Comparison of ENCODE assay signal across 19 mouse cellular contexts in genomic region chr12:99473406-99474133, GRCm38 (mm10).
DNase-seq lines count a peak whose midpoint lies in the region; ATAC-seq and TF ChIP-seq lines count a peak whose summit lies in the region.
"Had no signal": no experiment of that assay in that cellular context is flagged by ENCODE, and none has a peak within 500 bp of the region (broad histone marks: within the 10 kb centered on the region; RNA-seq: fewer than 3 reads in every experiment).

No protein-coding gene starts in this region.

- no peaks in the 10 kb centered on the region for H3K27me3 ChIP-seq in hindbrain, embryonic 13.5 days
- H3K27me3 ChIP-seq in hindbrain, embryonic 16.5 days (replicated peaks; ENCODE audit: control insufficient read depth, insufficient read depth, low read length) = no peaks in the 10 kb centered on the region
- H3K27me3 ChIP-seq in forebrain, embryonic 14.5 days (replicated peaks; ENCODE audit: control insufficient read depth, insufficient read depth, low read length) = no peaks in the 10 kb centered on the region
- H3K27me3 ChIP-seq: heart, embryonic 13.5 days; intestine, embryonic 15.5 days; limb, embryonic 12.5 days; neural tube, embryonic 13.5 days had no signal

- H3K27ac ChIP-seq in hindbrain, embryonic 13.5 days = peak overlapping the region; percentile 30; the same call in 1 of the 2 replicates
- H3K27ac ChIP-seq in hindbrain, embryonic 16.5 days (ENCODE audit: low read depth, low read length) = no peak overlapping the region
- peak overlapping the region; percentile 74 for H3K27ac ChIP-seq in forebrain, embryonic 14.5 days (ENCODE audit: low read depth, low read length)
- H3K27ac ChIP-seq: heart, embryonic 13.5 days; intestine, embryonic 15.5 days; liver, embryonic 14.5 days; neural tube, embryonic 13.5 days had no signal

- H3K4me1 ChIP-seq in hindbrain, embryonic 13.5 days (replicated peaks) = peaks cover 31% of the 10 kb centered on the region
- H3K4me1 ChIP-seq in hindbrain, embryonic 16.5 days (ENCODE audit: control insufficient read depth, insufficient read depth, low read depth, low read length) = no peaks in the 10 kb centered on the region; the same call in 1 of the 2 replicates
- peaks cover 12% of the 10 kb centered on the region for H3K4me1 ChIP-seq in forebrain, embryonic 14.5 days (ENCODE audit: control insufficient read depth, insufficient read depth, low read length)
- H3K4me1 ChIP-seq in lung, adult 2 months (ENCODE audit: control insufficient read depth, insufficient read depth, low read length) = peaks cover 3% of the 10 kb centered on the region
- H3K4me1 ChIP-seq: intestine, embryonic 15.5 days had no signal

- no peak for ATAC-seq in hindbrain, embryonic 13.5 days (ENCODE audit: low FRiP score)
- ATAC-seq in hindbrain, embryonic 16.5 days = no peak
- peak; percentile 93 for ATAC-seq in forebrain, embryonic 14.5 days
- ATAC-seq: intestine, embryonic 15.5 days; lung, postnatal 0 days had no signal

- no peaks in the 10 kb centered on the region for H3K9me3 ChIP-seq in hindbrain, embryonic 13.5 days
- H3K9me3 ChIP-seq in hindbrain, embryonic 16.5 days (ENCODE audit: control insufficient read depth, low read length) = peaks cover 4% of the 10 kb centered on the region; the same call in 1 of the 2 replicates
- no peaks in the 10 kb centered on the region for H3K9me3 ChIP-seq in forebrain, embryonic 14.5 days (replicated peaks; ENCODE audit: control insufficient read depth, low read length)
- H3K9me3 ChIP-seq: heart, embryonic 13.5 days; intestine, embryonic 15.5 days; limb, embryonic 12.5 days; neural tube, embryonic 13.5 days had no signal

- no peaks in the 10 kb centered on the region for H3K36me3 ChIP-seq in hindbrain, embryonic 13.5 days
- no peaks in the 10 kb centered on the region for H3K36me3 ChIP-seq in hindbrain, embryonic 16.5 days (ENCODE audit: control insufficient read depth, insufficient read depth, low read length)
- H3K36me3 ChIP-seq in forebrain, embryonic 14.5 days (ENCODE audit: control insufficient read depth, insufficient read depth, low read length) = no peaks in the 10 kb centered on the region
- H3K36me3 ChIP-seq: heart, embryonic 13.5 days; intestine, embryonic 15.5 days; limb, embryonic 12.5 days; neural tube, embryonic 13.5 days had no signal

- H3K4me2 ChIP-seq in hindbrain, embryonic 13.5 days = no peak overlapping the region
- no peak overlapping the region for H3K4me2 ChIP-seq in hindbrain, embryonic 16.5 days (ENCODE audit: low read length)
- H3K4me2 ChIP-seq in forebrain, embryonic 14.5 days (ENCODE audit: low read length) = peak overlapping the region; percentile 9; the same call in 1 of the 2 replicates
- H3K4me2 ChIP-seq: heart, embryonic 13.5 days; intestine, embryonic 15.5 days; limb, embryonic 12.5 days; neural tube, embryonic 13.5 days had no signal

- TF ChIP-seq POLR2A in lung, adult 2 months (IDR thresholded peaks at IDR 0.05; ENCODE audit: borderline replicate concordance, extremely low read depth, low read depth, low read length) = no peak

- no peak overlapping the region for H3K9ac ChIP-seq in hindbrain, embryonic 13.5 days
- H3K9ac ChIP-seq in hindbrain, embryonic 16.5 days (ENCODE audit: low read depth, low read length) = no peak overlapping the region
- H3K9ac ChIP-seq in forebrain, embryonic 14.5 days (ENCODE audit: low read length) = no peak overlapping the region
- H3K9ac ChIP-seq: heart, embryonic 13.5 days; intestine, embryonic 15.5 days; limb, embryonic 12.5 days; liver, embryonic 14.5 days; neural tube, embryonic 13.5 days had no signal

- H3K4me3 ChIP-seq in hindbrain, embryonic 13.5 days = no peak overlapping the region
- H3K4me3 ChIP-seq in hindbrain, embryonic 16.5 days (ENCODE audit: low read length) = no peak overlapping the region
- H3K4me3 ChIP-seq in forebrain, embryonic 14.5 days (ENCODE audit: low read depth, low read length) = no peak overlapping the region
- H3K4me3 ChIP-seq in lung, adult 2 months (replicated peaks; ENCODE audit: extremely low read depth, low read depth, low read length) = no peak overlapping the region
- H3K4me3 ChIP-seq: heart, embryonic 13.5 days; intestine, embryonic 15.5 days; limb, embryonic 12.5 days; neural tube, embryonic 13.5 days had no signal

- peak; percentile 55 for DNase-seq in adrenal gland, adult 2 months
- DNase-seq in adrenal gland, adult 18-20 months (ENCODE audit: low spot score in 2 of 2) = no peak
- DNase-seq in adrenal gland, postnatal 10 days = peak; percentile 25
- peak; percentile 79 for DNase-seq in forebrain, embryonic 14.5 days (ENCODE audit: low spot score)
- no peak for DNase-seq in kidney, postnatal 36 days
- DNase-seq in lung, adult 2 months = no peak
- DNase-seq: cerebellum, postnatal 14 days; embryo, embryonic 11 days; heart, postnatal 36 days; right cerebral cortex, postnatal 4 days; thymus, postnatal 25 days had no signal

- no peak for TF ChIP-seq CTCF in lung, adult 2 months (IDR thresholded peaks at IDR 0.05; ENCODE audit: insufficient read depth, low read length)

- 81% methylated on average over 10 of the region's 10 CpGs for WGBS in hindbrain, embryonic 13.5 days
- 69% methylated on average over 10 of the region's 10 CpGs for WGBS in hindbrain, embryonic 16.5 days
- WGBS in forebrain, embryonic 14.5 days = 55% methylated on average over 10 of the region's 10 CpGs
- WGBS in lung, adult 2 months = 77% methylated on average over 10 of the region's 10 CpGs

Comparison
In these comparisons a context has a peak if more than half of its experiments do, and no peak if none do; other contexts are left out.
1. DNase-seq: peak in adrenal gland, adult 2 months (single experiment), adrenal gland, postnatal 10 days (single experiment) and forebrain, embryonic 14.5 days (single experiment); none in adrenal gland, adult 18-20 months (0 of 2), kidney, postnatal 36 days (0 of 2) and lung, adult 2 months (single experiment).